Mouse (Mus musculus) cerebellum, adult (tissue): ENCODE measurements around the gene Zfp661.
"Not testable (repeated sequence)": the region's sequence is repeated elsewhere in the genome, so short reads cannot be mapped to it uniquely, and the experiment has no call there.

Experiments used
- ATAC-seq: cut with Nextera tagmentation; 2 replicates; pipeline ENCODE4 v1.9.2; 2017; ENCODE audit warnings: mild to moderate bottlenecking, moderate library complexity, mixed read lengths; ENCODE audit not compliant: insufficient number of reproducible peaks, low FRiP score, low TSS enrichment

Zfp661 gene

DNA sequence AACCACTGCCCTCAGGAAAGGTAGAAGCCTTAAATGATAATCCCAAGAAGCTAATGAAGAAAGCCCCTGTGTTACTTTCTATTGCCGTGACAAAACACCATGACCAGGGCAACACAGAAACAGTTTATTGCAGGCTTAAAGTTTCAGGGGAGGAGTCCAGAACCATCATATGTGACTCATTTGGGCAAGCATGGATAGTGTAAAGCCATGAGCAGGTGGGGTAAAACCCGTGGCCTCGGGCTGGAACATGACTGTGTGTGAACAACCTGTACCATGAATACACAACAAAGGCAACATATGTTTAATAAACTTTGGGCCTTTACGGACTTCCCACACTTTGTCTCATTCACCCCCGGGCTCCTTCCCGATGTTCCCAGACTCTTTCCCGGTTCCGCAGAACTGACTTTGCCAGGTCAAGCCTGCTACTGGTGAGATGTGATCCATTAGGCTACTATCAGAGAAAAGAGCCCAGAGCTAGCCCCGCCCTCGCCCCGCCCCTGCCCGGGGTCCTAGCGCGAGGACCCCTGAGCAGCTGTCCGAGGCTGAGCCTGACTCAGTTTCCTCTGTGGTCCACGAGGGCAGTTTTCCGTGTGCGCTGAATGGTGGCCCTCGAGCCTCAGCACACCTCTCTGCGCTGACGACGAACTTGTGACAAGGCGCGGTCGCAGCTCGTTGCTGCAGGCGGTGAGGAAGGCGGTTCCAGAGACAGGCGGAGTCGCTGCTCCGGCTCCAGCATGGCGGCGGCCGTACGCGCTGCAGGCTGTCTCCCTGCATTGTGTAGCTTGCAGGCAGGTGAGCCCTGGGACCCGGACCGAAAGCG is at the start of gene Zfp661, which contains the start of gene Mrps5:
Zfp661 (minus strand) TSS at position 401 of the 820 bp plus-strand sequence.
Mrps5 (plus strand) TSS at position 529 of the 820 bp plus-strand sequence.
- ATAC-seq = peak; percentile 60

DNA sequence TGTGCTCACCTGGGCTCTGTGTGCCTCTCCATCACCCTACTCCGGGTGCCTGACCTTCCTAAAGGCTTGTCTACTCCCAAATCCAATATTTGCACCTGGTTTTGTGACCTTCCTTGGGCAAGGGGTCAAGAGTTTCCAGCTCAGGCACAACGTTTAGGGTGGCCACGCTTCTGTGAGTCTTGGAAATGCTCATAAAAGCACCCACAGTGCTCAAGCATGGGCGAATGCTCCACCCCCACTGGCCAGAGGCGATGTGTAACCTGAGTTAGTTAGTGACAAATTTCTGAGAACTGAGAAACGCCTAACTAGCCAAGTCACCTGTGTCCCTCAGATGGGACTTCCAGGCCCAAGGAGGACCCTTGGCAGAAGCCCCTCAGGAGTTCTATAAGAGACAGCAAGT is 48.7 kb upstream of the Zfp661 start:
- no peak for ATAC-seq

DNA sequence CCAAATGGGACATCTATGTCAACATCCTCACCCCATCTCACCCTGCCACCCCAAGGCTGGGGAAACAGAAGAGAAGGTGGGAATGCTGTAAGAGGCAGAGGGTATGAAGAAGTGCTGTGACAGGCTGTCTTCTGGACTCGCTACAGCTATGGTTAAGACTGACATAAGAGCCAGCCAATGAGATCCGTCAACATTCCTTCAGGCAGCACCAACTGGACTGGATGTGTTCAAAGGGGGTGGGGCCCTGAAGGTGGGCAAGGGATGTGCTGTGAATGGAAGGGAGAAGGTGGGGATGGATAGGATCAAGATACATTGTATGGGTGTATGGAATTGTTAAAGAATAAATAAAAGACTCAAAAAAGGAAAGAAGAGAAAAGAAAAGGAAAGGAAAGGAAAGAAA is 45.7 kb upstream of the Zfp661 start:
- no peak for ATAC-seq

DNA sequence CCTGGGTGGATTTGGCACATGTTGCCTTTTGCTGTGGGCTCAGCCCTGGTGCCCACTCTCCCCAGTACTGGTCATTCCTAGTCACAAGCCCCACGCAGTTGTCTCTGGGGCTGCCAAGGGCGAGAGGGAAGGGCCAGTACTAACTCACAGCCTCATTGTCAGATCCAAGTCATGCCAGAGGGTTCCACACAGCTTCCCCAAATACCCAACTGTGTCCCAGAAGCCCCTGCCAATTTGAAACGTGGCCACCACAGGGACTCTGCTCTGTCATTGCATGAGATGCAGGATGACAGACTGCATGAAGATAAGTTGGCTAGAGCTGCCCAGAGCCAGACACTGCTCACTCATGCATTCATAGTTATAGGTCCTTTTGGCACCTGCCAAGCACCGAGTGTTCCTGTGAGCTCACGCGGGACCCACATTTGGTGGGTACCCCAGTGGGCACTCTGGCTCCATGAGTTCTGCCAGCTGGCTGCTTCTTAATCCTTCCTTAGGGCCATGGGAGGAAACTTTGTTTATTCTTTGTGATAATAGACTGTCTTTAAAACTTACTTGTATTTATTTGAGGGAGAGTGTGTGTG is 41.2 kb upstream of the Zfp661 start:
- no peak for ATAC-seq

DNA sequence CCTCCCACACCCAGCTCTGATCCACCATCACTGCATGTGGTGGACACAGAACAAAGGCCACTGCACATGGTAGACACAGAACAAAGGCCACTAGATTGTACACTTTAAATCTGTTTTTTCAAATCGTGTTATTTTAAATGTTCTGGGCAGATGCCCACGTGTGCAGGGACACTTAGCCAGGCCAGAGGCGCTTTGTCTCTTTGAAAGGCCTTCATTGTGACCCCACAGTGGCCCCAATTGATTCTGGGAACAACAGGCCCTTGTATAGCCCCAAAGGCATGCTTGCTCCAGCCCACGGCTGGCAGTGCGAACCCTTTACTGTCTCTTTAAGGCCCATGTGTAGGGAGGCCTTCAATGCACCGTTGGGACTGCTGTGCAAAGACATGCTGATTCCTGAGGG is 40.5 kb upstream of the Zfp661 start:
- ATAC-seq = no peak

DNA sequence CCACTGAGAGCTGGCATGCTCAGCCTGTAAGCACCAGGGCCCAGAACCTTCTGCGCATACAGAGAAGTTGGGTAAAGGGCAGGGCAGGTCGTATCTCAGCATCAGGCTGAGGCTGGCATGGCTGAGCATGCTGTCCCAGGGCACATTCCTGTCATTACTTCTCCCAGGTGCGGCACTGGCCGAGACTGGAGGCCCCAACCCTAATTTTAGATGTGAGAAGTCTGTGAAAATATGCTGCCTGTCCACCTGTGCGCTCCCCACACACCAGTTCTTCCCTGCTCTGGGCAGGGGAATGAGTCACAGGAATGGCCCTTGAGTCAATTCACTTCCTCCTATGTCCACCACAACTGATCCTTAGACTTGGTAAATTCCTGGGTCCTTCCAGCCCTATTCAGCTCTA is 38.8 kb upstream of the Zfp661 start:
- no peak for ATAC-seq

DNA sequence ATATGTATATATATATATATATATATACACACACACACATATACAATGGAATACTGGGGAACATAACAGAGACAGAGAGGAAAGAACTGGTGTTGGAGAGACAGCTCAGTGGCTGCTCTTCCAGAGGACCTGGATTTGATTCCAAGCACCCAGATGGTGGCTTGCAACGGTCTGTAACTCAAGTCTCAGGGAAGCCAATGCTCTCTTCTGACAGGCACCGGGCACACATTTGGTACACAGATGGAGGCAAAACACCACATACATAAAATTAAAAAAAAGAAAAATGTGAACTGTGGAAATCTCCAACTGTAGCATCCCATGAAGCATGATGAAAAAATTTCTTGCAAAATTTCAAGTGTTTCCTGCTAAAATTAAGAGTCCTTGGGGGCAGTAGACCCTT is 37.9 kb upstream of the Zfp661 start:
- no peak for ATAC-seq

DNA sequence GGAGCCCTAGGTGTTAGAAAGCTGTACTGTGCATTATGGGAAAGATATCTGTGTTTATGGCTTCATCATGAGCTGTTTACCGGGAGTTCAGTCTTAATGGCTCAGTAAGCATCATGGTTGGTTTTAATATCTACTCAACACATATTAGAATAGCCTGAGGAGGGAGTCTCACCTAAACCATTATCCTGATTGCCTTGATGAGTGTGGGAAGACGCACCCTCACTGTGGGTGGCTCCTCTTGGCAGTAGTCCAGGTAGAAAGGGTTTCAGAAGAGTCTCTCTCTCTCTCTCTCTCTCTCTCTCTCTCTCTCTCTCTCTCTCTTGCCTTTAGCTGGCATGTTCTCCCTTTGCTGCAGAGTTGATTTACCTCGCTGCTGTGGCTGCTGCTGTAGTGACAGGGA is 35.2 kb upstream of the Zfp661 start:
- no peak for ATAC-seq

DNA sequence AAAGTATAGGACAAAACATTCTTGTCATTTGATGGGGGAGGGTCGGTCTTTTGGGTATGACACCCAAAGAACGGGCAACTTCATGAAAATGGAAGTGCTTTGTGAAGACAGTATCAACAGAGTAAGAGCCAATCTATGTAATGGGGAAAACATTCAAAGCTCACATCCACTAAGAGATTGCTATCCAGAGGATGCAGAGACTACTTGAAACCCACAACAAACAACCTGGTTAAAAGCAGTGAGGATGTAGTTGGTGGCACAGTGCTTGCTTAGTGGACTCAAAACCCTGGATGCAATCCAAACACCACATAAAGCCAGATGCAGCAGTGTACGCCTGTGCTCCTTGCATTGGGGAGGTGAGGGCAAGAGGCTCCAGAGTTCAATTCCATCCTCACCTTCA is 32.4 kb upstream of the Zfp661 start:
- no peak for ATAC-seq

DNA sequence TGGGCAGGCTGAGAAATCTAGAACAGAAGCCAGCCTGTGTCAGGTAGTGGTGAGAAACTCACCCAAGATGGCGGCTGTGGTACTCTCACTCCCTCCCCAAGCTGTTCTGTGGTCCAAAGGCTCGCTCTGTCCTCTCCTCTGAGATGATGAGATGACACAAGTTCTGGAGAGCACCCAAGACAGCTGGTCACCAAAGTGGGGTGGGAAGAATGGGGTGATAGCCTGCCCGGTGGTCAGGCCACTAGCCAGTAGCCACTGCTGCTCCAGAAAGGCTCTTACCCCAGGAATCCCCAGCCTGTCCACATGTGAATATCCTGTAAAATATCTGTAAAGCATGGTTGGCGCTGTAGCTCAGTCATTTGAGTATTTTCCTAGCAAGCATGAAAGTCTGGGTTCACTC is 25.4 kb upstream of the Zfp661 start:
- no peak for ATAC-seq

DNA sequence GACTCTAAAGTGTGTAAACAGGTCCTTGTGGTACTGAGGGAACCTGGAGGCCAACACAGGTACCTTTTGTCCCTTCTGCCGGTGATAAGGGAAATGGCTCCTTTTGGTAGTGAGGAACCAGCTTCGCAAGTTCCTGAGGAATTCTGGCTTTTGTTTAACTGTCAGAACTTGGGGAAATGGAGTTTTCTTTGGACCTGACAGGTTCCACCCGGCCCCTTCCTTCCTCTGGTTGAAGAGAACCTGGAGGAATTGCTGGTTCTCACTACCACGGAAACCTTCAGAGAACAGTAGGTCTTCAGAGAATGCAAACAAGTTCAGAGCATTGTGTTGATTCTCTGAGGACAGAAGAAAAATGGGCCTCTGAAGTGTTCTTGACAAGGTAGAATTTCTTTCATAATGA is 24.5 kb upstream of the Zfp661 start:
- no peak for ATAC-seq

DNA sequence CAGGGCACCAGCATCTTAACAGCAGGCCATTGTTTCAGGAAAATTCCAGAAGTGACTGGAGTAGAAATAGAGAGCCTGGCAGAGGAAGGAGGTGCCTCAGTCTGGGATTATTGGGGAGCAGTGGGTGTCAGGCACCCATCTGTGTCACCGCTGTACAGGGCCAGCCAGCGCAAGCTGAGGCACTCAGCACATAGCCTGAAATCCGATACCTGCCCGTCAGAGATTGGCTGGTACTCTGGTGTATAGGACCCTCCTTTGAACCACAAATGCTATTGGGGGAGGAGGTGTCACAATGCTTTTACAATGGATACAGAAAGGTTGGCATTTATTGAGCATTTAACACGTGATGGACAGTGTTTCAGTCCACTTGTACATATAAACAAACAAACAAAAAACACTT is 22.1 kb upstream of the Zfp661 start:
- ATAC-seq = no peak

DNA sequence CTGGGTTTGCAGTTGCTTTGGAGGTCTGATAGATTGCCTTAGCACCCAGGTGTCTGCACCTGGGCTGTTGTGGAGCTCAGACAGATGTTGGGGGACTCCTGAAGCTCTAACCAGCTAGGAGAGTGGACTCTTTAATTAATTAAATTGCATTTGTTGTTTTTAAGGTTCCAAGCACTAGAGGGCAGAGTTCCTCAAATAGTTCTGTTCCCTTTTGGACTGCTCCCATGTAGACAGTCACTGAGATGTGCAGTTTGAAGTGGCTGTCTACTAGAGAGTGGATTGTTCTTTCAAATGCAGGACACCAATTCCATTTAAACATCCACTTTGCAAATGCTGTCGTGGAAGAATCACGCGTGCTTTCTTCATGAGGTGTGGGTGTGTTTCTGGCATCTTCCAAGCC is 21.3 kb upstream of the Zfp661 start:
- no peak for ATAC-seq

DNA sequence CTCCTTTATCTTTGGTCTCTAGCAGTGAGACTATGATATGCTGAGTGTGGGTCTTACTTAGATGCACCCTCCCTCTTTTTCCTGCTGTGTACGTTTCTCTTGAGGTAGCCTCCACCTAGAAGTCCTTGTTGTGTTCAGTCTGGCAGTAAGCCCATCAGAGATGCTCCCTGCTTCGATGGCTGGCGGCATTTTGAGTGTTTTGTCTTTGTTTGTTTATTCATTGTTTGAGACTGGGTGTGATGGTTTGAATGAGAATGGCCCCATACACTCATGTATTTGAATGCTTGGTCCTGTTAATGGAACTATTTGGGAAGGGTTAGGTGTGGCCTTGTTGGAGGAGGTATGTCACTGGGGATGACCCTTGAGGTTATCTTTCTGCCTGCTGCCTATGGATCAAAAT is 18.3 kb upstream of the Zfp661 start:
- no peak for ATAC-seq

DNA sequence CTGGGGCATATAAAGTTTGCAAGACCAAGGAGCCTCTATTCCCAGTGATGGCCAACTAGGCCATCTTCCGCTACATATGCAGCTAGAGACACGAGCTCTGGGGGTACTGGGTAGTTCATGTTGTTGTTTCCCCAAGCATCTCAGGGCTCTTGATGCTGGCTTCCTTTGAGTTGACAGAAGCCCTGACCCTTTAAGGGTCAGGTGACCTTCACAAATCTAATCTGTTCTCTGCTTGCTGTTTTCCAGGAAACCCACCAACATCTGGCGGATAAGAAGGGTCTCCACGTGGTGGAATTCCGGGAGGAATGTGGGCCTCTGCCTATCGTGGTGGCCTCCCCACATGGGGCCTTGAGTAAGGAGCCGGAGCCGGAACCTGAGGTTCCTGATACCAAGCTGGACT is 16.5 kb upstream of the Zfp661 start:
- not testable (repeated sequence) for ATAC-seq

DNA sequence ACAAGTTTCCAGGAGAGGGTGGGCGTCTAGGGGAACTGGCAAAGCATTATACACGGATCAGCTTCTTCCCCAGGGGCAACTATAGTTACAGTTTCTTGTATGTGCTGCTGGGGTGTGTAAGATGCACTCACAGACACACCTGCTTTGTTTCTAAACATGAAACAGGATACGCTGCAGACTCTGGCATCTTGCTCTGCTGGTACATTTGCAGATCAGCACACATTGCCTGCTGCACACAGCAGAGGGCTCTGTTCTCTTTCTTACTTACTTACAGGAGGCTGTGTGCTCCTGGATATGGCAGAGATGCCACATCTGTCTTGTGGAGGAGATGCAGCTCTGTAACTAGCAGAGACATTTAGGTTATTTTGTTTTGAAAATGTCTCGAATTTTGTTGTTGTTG is 3.9 kb upstream of the Zfp661 start:
- ATAC-seq = no peak

DNA sequence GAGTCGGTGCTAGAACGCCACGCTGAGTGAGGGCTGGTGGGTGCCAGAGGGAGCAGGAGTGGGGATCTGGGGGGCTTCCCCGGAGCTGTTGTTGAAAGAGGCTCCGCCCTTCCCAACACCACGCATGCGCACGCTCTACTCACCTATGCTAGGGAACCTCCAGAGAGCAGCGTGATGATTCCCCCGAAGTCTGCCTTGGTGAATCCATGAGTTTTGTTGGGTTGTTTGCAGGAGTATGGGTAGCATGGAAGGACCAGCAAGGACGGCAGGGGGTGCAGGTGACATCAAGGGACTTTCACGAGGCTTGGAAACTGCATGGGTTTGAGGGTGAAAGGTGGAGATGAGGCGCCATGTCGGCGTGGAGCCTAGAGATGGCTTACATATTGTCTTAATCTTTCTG is 3.3 kb upstream of the Zfp661 start:
- no peak for ATAC-seq

DNA sequence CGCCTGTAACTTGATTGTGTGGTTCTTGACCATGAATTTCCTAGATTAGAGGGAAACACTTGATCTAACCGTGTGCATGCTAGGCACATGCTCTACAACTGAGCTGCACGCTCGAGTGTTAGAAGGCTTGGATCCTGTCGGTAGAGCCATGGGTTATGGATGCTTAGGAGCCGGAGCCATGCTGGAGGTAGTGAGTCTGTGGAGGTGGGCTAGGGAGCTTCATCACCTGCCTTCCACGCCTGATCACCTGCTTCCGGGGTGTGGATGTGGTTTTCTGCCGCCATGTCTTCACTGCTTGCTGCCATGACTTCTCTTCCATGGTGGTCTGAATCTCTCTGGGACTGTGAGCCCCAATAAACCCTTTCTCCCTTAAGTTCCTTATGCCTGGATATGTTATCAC is 2.0 kb upstream of the Zfp661 start:
- ATAC-seq = no peak

DNA sequence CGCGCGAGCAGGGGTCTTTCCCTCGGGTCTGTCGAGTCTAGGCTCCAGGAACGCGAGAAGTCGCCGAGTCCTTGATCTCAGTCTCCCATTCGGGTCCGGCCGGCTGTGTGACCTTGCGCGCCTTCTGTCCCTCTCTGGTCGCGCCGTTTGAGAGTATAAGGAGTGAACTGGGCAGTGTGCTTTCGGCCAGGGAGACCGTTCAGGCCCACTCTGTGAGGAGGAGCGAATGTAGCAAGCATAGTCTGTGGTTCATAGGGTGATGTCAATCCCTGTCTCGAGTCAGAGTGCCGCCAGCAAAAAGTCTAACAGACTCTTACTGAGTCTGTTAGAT is 585 bp upstream of the Zfp661 start:
- no peak for ATAC-seq

DNA sequence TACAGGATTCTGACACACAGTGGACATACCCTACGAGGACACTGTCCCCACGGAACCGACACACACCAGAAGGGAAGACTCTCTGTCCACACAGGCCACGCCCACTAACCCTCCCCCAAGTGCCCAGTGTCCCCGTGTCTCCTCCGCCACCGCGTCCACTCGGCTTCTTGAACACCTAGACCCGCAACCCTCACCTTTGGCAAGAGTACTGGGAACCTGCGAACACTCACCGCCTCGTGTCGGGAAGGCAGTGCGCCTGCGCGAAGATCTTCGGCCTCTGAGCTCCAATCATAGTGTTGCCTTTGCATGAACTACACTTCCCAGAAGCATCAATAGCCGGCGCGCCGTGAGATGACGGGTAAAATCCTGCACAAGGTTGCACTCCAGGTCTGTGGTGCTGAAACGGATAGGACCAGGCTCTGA is 2.4 kb downstream of the Zfp661 start:
- peak; percentile 90 for ATAC-seq

DNA sequence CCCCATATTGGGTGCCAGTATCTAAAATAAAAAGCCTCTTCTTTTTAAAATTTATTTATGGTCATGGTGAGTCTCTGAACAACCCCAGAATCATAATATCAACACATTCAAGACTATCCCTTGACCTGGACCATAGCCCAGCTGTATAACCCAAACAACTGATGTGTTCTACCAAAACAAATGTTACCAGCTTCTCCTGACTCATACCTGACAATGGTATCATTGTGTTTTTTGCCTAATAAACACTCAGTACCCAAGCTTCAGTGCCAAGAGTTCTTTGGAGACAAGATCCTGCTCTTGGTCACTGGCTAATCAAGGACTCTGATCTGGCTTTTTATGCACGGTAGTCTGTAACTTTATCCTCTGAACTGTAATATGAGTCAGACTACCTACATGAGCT is 13.6 kb downstream of the Zfp661 start:
- no peak for ATAC-seq
